Mouse (Mus musculus) ovary, adult 18-20 months (tissue): ENCODE results near the gene Coch.
A peak's percentile ranks its signal among the peaks of the same experiment; 100 is the strongest.
"Not testable (repeated sequence)": the region's sequence is repeated elsewhere in the genome, so short reads cannot be mapped to it uniquely, and the experiment has no call there.

Experiments
- DNase-seq: peaks from one replicate; pipeline ENCODE4 v3.0.0; 2022; ENCODE audit warnings: low spot score, mixed read lengths

Coch gene

DNA sequence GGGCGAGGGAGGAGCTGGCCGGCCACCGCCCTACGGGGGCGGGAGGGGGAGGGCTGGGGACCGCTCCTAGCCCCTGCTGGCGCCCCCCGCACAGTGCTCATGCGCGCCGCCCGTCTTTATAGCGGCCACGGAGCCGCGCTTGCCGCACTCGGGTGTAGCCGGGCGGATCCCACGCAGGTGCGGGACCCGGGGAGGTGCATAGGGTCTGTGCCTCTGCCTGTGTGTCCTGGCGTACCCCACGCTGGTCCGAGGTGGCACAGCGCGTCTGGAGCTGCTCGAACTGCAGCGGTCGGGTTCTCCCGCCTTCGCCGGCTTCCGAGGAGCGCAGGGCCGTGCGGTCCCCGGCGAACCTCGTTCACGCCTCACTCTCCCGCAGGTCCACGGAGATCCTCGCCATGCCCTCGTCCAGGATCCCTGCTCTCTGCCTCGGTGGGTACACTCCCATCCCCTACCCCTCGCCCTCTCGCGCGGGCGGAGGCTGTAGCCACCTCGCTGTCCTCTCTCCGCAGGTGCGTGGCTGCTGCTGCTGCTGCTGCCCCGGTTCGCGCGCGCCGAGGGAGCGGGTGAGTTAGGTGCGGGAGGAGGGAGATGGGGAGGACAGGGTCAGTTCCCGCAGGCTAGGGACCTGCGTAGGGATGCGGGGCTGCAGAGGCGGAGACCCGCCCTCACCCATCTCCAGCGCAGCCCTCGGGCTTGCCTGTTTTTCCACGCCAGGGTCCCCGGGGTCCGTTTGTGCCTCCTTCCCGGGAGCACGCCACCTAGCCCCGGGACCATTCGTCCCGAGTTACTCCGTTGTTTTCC is at the start of gene Coch:
Coch (plus strand) TSS at position 113 of the 801 bp plus-strand sequence.
- DNase-seq: no peak

DNA sequence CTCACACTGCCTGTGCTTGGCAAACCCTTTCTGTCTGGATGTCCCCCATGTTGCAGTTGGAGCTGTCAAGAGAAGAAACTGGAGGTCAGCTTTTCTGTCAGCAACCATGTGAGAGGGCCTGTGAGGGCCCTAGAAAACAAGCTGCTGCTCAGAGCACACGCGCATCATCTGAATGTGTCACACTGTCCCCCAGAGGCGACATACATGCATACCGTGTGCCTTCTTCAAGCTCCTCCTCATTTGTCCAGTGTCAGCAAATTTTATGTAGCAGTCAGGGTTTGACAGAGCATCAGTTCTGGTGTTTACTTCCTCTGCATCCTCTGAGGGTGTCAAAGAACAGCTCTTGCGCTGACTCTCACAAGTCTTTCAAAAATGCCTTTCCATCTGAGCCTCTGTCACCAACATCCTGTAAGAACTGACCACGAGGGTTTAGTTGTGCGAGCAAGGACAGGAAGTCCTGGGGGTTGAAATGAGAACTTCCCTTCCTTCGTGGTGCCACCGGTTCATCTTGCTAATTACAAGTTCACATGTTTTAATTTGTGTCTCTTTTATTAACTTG is 49.7 kb upstream of the Coch start:
- no peak for DNase-seq

DNA sequence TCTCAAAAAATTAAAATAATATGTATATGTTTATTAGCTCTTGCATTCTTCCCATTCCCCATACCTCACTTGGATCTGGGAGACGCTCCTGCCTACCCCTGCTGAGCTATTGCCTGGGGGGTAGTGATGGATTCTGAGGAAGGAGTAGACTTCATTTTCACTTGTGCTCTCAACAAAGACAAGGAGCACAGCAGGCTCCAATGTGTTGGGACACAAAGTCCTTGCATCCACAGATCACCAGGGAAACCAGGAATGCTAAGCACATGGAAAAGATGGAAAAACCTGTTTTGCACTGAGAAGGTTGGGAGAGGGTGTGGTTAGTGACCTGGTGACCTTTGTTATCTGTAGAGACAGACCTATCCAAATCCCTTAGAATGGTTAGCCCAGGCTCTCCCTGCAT is 38.1 kb upstream of the Coch start:
- DNase-seq: no peak

DNA sequence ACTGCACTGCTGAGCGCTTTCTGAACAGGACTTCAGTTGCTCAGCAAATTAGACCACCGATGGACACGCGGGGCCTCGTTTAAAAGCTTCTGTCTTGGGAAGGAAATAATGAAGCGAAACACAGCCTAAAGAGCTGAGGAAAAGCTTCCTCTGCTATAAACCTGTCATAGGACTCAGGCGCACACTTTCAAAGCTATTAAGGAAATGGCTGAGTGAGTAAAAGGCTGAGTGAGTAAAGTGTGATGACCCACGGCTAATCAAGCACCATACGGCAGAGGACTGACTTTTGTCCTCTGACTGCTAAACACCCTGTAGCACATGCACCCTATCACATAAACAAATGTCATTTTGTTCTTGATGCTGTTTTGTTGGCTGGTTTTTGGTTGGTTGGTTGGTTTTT is 31.7 kb upstream of the Coch start:
- DNase-seq: no peak

DNA sequence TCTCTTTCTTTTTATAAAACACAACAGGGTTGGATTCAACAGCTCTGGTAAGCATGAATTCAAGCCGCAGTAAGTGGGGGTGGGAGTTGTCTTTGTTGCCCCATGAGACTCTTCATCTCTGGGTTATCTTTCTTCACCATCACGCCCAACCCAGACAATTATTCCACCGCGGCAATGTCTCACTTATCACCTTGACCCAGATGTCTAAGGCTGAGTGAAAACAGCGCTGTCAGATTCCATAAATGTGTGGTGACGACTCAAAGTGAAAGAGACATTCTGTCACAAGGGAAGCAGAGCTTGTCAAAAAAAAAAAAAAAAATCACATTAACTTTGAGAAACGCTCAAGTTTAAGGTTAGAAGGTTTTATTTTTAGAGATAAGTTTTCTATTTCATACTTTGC is 25.9 kb upstream of the Coch start:
- no peak for DNase-seq

DNA sequence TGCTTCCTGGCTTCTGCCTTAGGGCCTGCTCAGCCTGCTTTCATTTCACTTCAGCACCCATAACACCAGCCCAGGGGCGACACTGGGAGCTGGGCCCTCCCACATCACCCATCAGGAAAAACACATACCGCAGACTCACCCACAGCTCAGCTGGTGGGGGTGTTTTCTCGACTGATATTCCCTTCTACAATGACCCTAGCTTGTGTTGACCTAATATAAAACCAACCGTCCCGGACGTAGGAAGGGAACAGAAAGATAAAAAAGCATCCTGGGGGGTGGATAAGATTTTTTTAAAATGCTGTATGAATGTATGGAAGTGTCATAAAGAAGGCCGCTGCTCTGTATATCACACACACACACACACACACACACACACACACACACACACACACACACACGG is 23.7 kb upstream of the Coch start:
- no peak for DNase-seq

DNA sequence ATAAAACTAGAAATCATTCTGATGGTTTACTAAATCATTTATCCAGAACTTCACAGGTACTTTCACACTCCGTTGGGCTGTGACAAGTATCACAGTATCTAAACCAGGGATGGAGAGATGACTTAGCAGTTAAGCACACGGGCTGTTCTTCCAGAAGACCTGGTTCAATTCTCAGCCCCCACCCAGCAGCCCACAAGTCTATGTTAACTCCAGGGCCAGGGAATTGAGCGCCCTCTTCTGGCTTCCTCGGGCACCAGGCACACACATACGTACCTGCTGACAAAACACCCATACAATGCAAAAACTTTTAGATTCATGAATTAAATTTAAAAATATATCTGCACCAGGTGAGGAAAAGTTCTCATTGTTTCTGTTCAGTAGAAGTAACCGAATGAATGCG is 23.2 kb upstream of the Coch start:
- no peak for DNase-seq

DNA sequence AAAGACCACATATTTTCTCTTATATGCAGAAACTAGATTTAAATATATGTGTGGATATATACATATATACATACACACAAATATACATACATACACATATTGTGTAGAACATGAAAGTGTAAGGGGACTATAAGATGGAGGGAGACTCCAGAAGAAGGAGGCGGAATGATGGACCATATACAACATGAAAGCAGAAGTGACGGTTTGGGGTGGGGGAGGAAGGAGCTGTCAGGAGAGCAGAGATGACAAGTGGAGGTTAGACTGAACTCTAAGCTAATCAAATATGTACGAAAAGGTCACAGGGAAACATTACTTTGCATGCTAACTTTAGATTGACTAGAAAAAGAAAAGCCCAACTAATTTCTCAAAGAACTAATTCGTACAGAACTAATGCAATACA is 20.5 kb upstream of the Coch start:
- no peak for DNase-seq

DNA sequence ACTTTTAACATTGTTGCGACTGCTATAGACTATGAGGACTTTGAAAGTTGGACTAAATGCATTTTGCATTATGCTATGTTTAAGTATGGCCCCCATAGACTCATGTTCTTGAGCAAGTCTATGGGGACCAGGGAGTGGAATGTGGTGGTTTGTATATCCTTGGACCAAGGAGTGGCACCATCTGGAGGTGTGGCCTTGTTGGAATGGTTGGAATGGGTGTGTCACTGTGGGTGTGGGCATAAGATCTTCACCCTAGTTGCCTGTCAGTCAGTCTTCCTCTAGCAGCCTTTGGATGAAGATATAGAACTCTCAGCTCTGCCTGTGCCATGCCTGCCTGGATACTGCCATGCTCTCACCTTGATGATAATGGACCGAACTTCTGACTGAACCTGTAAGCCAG is 15.3 kb upstream of the Coch start:
- not testable (repeated sequence) for DNase-seq

DNA sequence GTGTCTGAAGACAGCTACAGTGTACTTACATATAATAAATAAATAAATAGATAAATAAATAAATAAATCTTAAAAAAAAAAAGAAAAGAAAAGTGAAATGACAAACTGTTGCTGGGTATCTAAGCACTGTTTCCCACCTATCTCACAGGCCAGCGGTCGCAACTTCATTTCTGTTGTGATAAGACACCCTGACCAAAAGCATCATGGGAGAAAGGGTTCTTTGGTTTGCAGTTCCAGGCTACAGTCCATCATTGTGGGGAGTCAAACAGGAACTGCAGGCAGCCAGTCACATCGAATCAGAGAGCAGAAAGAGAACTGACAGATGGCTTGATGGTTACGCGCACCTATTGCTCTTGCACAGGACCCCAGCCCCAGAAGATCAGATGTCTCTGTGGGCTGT is 3.9 kb upstream of the Coch start:
- DNase-seq: no peak

DNA sequence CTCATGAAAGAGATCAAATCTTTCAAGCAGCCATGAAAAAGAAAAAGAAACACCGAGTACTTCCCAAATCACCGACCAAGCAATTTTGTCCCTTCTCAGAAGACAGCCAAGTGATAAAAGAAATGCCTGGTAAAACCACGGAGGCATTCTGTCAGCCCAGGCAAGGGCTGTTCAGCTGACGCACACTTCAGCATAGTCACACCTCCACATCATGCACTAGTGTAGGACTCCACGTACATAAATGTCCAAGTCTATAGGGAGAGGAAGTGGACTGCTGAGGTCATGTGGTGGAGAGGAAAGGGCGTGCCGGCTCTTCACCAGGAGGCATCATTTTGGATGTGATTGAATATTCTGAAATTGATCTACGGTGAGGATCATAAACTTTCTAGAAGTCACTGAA is 1.2 kb upstream of the Coch start:
- no peak for DNase-seq

DNA sequence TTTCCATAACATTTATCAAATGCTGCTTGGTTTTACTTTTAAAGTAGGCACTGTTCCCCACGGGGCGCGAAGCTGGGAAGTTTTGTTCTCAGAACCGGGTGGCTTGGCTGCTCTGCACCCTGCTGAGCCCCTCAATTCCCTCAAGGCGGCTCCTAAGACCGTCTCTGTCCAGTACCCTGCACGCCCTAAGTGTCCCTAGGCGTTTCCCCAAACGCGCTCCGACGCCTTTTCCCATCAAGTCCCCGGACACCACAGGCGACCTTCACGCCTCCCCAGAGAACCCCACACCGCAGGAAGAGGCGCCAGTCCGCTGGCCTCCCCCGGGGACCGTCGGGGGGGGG is 283 bp upstream of the Coch start:
- peak; percentile 24 for DNase-seq

DNA sequence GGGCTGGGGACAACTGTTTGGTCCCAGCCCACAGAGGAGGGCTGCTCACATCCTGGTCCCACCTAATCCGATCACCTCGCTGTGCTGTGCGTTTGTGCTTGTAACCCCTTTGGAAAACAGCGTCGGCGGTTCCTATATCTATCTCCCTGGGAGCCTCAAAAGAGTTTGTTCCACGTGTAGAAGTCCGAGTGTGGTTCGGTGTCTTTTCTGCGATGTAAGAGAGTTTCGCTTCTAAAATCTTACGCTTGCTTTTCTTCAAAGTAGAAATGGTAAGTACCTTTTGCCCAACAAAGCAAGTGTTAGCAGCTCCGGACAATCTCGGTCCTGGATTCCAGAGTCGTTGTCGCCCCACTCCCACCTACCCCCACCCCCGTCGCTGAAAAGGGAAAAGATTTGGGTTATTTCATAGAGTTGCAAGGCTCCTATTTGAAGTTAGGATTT is 909 bp downstream of the Coch start:
- DNase-seq: no peak

DNA sequence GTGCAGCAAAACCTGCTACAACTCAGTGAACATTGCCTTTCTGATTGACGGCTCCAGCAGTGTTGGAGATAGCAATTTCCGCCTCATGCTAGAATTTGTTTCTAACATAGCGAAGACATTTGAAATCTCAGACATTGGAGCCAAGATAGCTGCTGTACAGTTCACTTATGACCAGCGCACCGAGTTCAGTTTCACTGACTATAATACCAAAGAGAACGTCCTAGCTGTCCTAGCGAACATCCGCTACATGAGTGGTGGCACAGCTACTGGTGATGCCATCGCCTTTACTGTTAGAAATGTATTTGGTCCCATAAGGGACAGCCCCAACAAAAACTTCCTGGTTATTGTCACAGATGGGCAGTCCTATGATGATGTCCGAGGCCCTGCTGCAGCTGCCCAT is 10.2 kb downstream of the Coch start:
- DNase-seq: no peak

DNA sequence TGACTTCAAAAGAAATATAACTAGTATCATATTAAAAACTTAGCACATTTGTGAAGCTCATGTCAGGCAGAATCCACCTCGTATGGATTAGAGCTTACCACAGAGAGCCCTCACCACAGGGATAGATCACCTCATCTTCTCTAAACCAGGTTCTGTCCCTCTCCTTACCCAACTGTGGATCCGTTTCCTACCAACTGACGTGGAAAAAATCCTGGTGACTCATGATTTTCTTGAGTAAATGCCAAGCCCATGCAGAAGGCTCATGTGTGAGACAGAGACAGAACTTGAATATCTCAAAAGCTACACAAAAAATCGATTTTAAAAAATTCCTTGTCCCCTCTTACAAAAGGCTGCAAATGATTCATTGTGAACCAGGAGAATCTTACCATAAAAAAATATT is 13.0 kb downstream of the Coch start:
- no peak for DNase-seq

DNA sequence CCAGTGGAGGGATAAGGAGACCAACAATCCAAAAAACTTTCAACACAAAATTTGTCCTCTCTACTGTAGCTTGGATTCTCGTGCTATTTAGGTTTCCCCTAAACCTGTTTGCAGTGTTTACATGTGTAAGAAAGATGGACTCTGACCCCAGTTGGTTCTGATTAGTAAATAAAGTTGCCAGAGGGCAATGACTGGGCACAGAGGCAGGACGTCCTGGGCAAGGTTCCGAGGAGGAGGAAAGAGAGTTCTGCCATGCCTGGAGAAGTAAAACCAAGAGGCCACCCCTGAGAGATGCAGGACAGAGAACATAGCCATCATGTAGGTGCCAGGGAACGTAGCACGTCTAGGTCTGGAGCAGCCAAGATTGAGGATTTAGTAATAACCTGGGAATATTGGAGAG is 19.2 kb downstream of the Coch start:
- DNase-seq: no peak

DNA sequence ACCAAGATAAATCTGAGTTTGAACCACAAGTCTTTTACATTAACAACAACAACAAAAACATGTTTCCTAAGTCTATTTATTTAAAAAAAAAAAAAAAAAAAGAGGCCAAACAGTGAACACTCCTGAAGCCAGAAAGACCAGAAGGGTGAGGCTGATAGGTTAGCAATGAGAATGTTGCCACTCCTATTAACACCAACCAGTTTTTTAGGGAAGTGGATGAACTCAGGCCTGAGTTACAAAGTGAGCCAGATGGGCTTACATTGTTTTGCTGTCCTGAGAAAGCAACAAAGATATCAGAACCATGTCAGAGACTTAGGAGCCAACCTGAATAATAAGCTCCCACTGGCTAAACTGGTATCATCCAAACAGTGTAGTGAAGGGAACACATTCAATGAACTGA is 27.4 kb downstream of the Coch start:
- no peak for DNase-seq

DNA sequence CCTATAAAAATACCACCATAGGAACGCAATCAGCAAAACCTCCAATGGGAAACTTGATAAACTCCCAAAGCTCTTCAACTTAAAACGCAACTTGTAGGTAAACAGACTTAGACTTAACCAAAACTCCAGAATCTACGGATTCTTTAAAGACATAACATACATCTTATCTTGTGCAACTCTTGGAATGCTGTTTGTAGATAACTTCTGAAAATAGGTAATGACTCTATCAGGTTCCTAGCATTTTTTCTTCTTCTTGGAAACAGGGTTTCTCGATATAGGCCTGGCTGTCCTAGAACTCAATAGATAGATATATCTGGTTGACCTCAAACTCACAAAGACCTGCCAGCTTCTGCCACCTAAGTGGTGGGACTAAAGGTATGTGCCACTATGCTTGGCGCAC is 28.0 kb downstream of the Coch start:
- DNase-seq: no peak

DNA sequence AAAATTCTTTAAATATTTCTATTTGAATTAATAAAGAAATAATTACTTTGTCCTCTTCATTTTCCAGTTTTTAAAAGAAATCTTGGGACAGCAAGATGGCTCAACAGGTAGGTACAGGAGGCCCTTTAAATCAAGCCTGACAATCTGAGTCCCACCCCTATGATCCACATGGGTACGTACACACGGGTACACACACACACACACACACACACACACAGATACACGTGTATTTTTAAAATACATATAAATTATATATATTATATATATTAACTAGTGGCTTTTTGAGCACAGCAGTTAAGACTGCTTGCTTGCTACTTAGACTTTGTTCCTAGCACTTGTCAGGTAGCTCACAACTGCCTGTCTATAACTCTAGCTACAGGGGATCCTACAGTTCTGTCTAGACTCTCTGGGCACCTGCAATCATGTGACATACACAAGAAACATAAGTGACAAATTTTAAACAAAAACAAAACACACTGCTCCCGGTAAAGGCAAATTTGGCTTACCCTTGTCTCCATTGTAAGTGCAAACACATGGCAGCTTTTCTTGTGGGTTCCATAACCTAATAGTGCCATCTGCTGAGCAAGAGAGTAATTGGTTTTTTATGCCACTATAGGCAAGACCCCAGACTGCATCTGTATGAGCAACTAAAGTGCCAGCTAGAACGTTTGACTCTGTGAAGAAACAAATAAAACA is 29.7 kb downstream of the Coch start:
- no peak for DNase-seq

DNA sequence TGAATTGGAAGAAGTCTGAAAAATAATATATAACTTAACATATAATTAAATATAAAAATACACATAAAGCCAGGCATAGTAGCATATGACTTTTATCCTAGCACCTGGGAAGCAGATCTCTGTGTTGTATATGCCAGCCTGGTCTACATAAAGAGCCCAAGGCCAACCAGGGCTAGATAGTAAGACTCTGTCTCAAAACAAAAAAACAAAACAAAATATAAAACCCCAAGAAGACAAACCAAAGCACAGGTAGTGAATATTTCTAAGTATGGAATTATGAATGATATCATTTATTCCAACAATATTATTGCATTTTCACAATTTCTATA is 30.2 kb downstream of the Coch start:
- no peak for DNase-seq

DNA sequence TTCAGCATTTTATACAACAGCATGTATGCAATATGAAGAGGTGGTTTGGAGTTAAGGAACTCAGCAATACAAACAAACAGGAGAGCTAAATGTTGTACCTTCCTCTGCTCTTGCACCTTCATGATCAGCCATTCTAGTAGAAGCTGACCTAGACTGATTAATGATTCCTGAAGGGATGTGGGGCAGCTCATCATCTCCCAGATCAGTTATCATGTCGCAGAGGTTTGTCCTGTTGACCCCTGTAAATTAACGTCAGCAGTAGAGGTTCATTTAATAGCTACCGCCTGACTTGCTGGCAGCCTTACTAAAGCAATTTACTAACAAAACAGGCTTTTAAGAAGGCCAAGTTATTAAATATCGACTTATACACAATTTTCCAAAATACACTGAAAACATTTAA is 40.3 kb downstream of the Coch start:
- no peak for DNase-seq

DNA sequence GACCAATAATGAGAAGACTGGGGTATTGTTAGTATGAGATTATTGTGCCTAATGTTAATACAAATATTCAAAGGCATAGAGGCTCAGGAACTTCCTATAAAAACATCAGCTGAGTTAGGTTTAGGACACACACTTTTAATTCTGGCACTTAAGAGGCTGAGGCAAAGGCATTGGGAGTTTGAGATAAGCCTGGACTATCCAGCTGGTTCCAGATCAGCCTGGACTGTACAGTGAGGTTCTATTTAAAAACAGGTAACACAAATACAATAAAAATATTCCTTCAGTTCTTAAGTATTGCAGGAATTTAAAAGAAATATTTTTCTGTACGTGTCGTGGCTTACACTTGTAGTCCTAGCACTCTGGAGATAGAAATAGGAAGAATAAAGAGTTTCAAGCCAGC is 43.1 kb downstream of the Coch start:
- no peak for DNase-seq

DNA sequence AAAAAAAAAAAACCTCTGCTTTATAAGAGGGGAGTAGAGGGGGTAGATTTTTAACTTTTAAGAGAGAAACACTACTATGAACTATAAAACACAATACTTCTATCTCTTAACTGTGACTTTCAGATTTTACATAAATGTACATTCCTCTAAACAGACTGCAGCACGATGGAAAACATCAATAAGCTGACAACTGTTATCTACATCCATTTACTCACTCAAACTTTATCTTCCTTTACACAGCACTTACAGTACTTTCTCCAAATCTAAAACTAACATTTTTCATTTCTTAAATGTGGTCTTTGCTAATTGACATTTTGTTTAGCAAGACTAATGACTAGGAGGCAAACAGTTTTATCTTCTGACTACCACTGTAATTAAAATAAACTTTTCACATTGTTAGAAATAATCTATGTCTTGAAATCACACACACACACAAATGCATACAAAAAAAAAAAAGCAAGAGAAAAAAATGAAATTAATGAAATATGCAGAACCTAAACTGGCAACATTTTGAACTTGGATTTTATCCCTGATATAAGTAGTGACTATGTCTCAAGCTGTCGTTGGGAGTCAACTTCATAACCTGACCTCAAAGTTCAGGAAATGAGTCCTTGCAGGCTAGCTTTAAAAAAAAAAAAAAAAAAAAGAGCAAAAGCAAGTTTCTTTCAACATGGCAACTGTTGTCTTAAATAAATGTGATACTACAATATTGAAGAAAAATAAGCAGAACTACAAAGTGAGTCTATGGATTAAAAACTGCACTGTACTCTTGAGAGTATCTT is 43.7 kb downstream of the Coch start:
- no peak for DNase-seq
